Mouse (Mus musculus) macrophage (primary cell): Measurements from ENCODE around the gene Papss2. TPM values are rescaled to one million over a fixed set of nuclear protein-coding genes. Genes with fewer than 3 reads are reported as not detected.

Experiments
- H3K27ac ChIP-seq: fragments of 350-480 bp; formaldehyde crosslinking; 2 replicates; pipeline ENCODE4 v1.9.0; 2021
- H3K36me3 ChIP-seq: fragments of 350-480 bp; formaldehyde crosslinking; 2 replicates; pipeline ENCODE4 v1.9.0; 2021; ENCODE audit errors: inconsistent target
- H3K4me3 ChIP-seq: fragments of 350-480 bp; formaldehyde crosslinking; 2 replicates; pipeline ENCODE4 v1.9.0; 2021; ENCODE audit errors: inconsistent target
- H3K79me2 ChIP-seq: fragments of 350-480 bp; formaldehyde crosslinking; 2 replicates; pipeline ENCODE4 v1.9.0; 2021; ENCODE audit errors: inconsistent target
- WGBS: methylation state at CpG from one replicate; pipeline ENCODE4 v1.1.7; 2026; ENCODE audit warnings: inconsistent platforms; ENCODE audit not compliant: missing documents; 5-methylcytosine and 5-hydroxymethylcytosine counted together
- polyA plus RNA-seq: library from polyadenylated mRNA; stranded (reverse); fragments of 250-400 nt; gene quantifications from 3 replicates; pipeline ENCODE4 v1.2.4, GENCODE M21; 2018; ENCODE audit warnings: inconsistent platforms
- total RNA-seq, 78 experiments: library from RNA; depleted of rRNA; stranded (reverse); fragments of 250-400 nt; gene quantifications; 1 replicate in 9 of 78; 2 replicates in 24 of 78; 3 replicates in 43 of 78; 4 replicates in 2 of 78; pipeline ENCODE4 v1.2.4; 2018; ENCODE audit warnings: inconsistent platforms in 56 of 78

Gene Papss2
- total RNA-seq (2018; cell fraction: chromatin; rRNA removed): 10 to 100 TPM in 2 of 26 experiments, 1 to 10 TPM in 24; 2.6 to 14.1 (median 6.0) TPM
- 10 to 100 TPM; 11.4 to 20.5 (median 16.0) TPM for total RNA-seq (2018; cell fraction: cytosol; rRNA removed)
- 10 to 100 TPM in 16 of 26 experiments, 1 to 10 TPM in 10; 5.0 to 18.1 (median 10.5) TPM for total RNA-seq (2018; cell fraction: nucleus; rRNA removed)
- polyA plus RNA-seq: 9.6 to 26.2 TPM (median 20.0 TPM) in 3 replicates

- WGBS: 1% methylated on average over 64 of the region's 64 CpGs
Measured at GRCm38 (mm10) chr19:32595506-32596286, at the start of gene Papss2. Gene Papss2, plus strand, starts transcription at chr19:32595790.

GRCm38 (mm10) chr19:32547396-32547795 is 48.2 kb upstream of the Papss2 start:
- Histone ChIP-seq H3K4me3 (no peak overlapping the region), H3K27ac (no peak overlapping the region), H3K79me2 (no peaks in the 10 kb centered on the region), H3K36me3 (no peaks in the 10 kb centered on the region)
- WGBS: 81% methylated on average over 3 of the region's 3 CpGs

More at GRCm38 (mm10) chr19:32595506-32596286, at the start of gene Papss2:
- no peaks in the 10 kb centered on the region for H3K36me3 ChIP-seq
- no peak within 1 kb of the TSS for H3K27ac ChIP-seq
- H3K4me3 ChIP-seq: peak within 1 kb of the TSS; percentile 58
- H3K79me2 ChIP-seq: no peaks in the 10 kb centered on the region; the same call in 1 of the 2 replicates

- 97% methylated on average over 15 of the region's 15 CpGs for WGBS
- no peaks in the 10 kb centered on the region for H3K79me2 ChIP-seq
Measured at GRCm38 (mm10) chr19:32548202-32548601, 47.4 kb upstream of the Papss2 start.

GRCm38 (mm10) chr19:32550446-32550845 is 45.1 kb upstream of the Papss2 start:
- Histone ChIP-seq H3K79me2 (no peaks in the 10 kb centered on the region), H3K36me3 (no peaks in the 10 kb centered on the region), H3K27ac (no peak overlapping the region), H3K4me3 (no peak overlapping the region)
- 94% methylated on average over 5 of the region's 5 CpGs for WGBS

More at GRCm38 (mm10) chr19:32548202-32548601, 47.4 kb upstream of the Papss2 start:
- no peak overlapping the region for H3K4me3 ChIP-seq
- no peak overlapping the region for H3K27ac ChIP-seq
- no peaks in the 10 kb centered on the region for H3K36me3 ChIP-seq

- Histone ChIP-seq H3K27ac (no peak overlapping the region), H3K4me3 (no peak overlapping the region)
Measured at GRCm38 (mm10) chr19:32551442-32551841, 44.1 kb upstream of the Papss2 start.

GRCm38 (mm10) chr19:32552106-32552505 is 43.5 kb upstream of the Papss2 start:
- Histone ChIP-seq H3K36me3 (no peaks in the 10 kb centered on the region), H3K27ac (no peak overlapping the region), H3K4me3 (no peak overlapping the region), H3K79me2 (no peaks in the 10 kb centered on the region)
- 91% methylated on average over 1 of the region's 1 CpGs for WGBS

More at GRCm38 (mm10) chr19:32551442-32551841, 44.1 kb upstream of the Papss2 start:
- Histone ChIP-seq H3K36me3 (no peaks in the 10 kb centered on the region), H3K79me2 (no peaks in the 10 kb centered on the region)
- 87% methylated on average over 3 of the region's 3 CpGs for WGBS

GRCm38 (mm10) chr19:32553310-32553709 is 42.3 kb upstream of the Papss2 start:
- H3K79me2 ChIP-seq: no peaks in the 10 kb centered on the region
- H3K4me3 ChIP-seq: no peak overlapping the region
- no peak overlapping the region for H3K27ac ChIP-seq
- WGBS: 63% methylated on average over 3 of the region's 3 CpGs
- H3K36me3 ChIP-seq: no peaks in the 10 kb centered on the region

GRCm38 (mm10) chr19:32555257-32555656 is 40.3 kb upstream of the Papss2 start:
- H3K36me3 ChIP-seq: no peaks in the 10 kb centered on the region
- no peak overlapping the region for H3K27ac ChIP-seq
- no peaks in the 10 kb centered on the region for H3K79me2 ChIP-seq
- H3K4me3 ChIP-seq: no peak overlapping the region
- 91% methylated on average over 3 of the region's 3 CpGs for WGBS

- WGBS: 15% methylated on average over 8 of the region's 8 CpGs
- H3K4me3 ChIP-seq: no peak overlapping the region
- H3K27ac ChIP-seq: no peak overlapping the region
- H3K36me3 ChIP-seq: no peaks in the 10 kb centered on the region
- H3K79me2 ChIP-seq: no peaks in the 10 kb centered on the region
Measured at GRCm38 (mm10) chr19:32567025-32567424, 28.6 kb upstream of the Papss2 start.

- Histone ChIP-seq H3K79me2 (no peaks in the 10 kb centered on the region), H3K27ac (no peak overlapping the region), H3K4me3 (no peak overlapping the region), H3K36me3 (no peaks in the 10 kb centered on the region)
- WGBS: 28% methylated on average over 5 of the region's 5 CpGs
Measured at GRCm38 (mm10) chr19:32567447-32567846, 28.1 kb upstream of the Papss2 start.

GRCm38 (mm10) chr19:32568470-32568869 is 27.1 kb upstream of the Papss2 start:
- WGBS: 92% methylated on average over 3 of the region's 3 CpGs
- no peaks in the 10 kb centered on the region for H3K79me2 ChIP-seq
- H3K36me3 ChIP-seq: no peaks in the 10 kb centered on the region
- H3K27ac ChIP-seq: no peak overlapping the region
- H3K4me3 ChIP-seq: no peak overlapping the region

GRCm38 (mm10) chr19:32568961-32569653 is 26.5 kb upstream of the Papss2 start:
- 91% methylated on average over 3 of the region's 3 CpGs for WGBS
- H3K36me3 ChIP-seq: no peaks in the 10 kb centered on the region
- no peak overlapping the region for H3K27ac ChIP-seq
- no peaks in the 10 kb centered on the region for H3K79me2 ChIP-seq
- H3K4me3 ChIP-seq: no peak overlapping the region

GRCm38 (mm10) chr19:32569725-32570124 is 25.9 kb upstream of the Papss2 start:
- H3K79me2 ChIP-seq: no peaks in the 10 kb centered on the region
- no peaks in the 10 kb centered on the region for H3K36me3 ChIP-seq
- 71% methylated on average over 5 of the region's 5 CpGs for WGBS
- no peak overlapping the region for H3K4me3 ChIP-seq
- H3K27ac ChIP-seq: no peak overlapping the region

- Histone ChIP-seq H3K4me3 (no peak overlapping the region), H3K36me3 (no peaks in the 10 kb centered on the region), H3K27ac (no peak overlapping the region), H3K79me2 (no peaks in the 10 kb centered on the region)
- WGBS: 70% methylated on average over 2 of the region's 2 CpGs
Measured at GRCm38 (mm10) chr19:32572191-32572590, 23.4 kb upstream of the Papss2 start.

- Histone ChIP-seq H3K27ac (no peak overlapping the region), H3K79me2 (no peaks in the 10 kb centered on the region), H3K36me3 (no peaks in the 10 kb centered on the region), H3K4me3 (no peak overlapping the region)
- WGBS: 90% methylated on average over 6 of the region's 6 CpGs
Measured at GRCm38 (mm10) chr19:32573259-32573658, 22.3 kb upstream of the Papss2 start.
